Mouse (Mus musculus) left cerebral cortex, postnatal 4 days (tissue): Measurements from ENCODE around the gene Serinc3. TPM values are rescaled to one million over a fixed set of nuclear protein-coding genes. Genes with fewer than 3 reads are reported as not detected.
"Not testable (repeated sequence)": the region's sequence is repeated elsewhere in the genome, so short reads cannot be mapped to it uniquely, and the experiment has no call there.

ENCODE experiments used
- DNase-seq: peaks from one replicate; pipeline ENCODE4 v3.0.0-alpha.2; 2022
- intact Hi-C: fragments of 180-260 bp; cut with DNase I; formaldehyde crosslinking; loops from one replicate; pipeline ENCODE4 v1.15.1; 2025
- total RNA-seq, 2 experiments: library from RNA; stranded (reverse); gene quantifications; 2 replicates each; pipeline ENCODE4 v1.2.3; 2021

Serinc3 gene
- total RNA-seq = 100 to 1,000 TPM; 138 to 139 TPM

- peak; percentile 99 for DNase-seq
- intact Hi-C loops = loop anchor here (5.0 kb wide), 1 partner anchor 73 kb away; no protein-coding TSS in a partner anchor
Observed at GRCm38 (mm10) chr2:163644575-163645385, at the start of gene Serinc3. Gene Serinc3, minus strand, starts transcription at chr2:163645131.

DNA sequence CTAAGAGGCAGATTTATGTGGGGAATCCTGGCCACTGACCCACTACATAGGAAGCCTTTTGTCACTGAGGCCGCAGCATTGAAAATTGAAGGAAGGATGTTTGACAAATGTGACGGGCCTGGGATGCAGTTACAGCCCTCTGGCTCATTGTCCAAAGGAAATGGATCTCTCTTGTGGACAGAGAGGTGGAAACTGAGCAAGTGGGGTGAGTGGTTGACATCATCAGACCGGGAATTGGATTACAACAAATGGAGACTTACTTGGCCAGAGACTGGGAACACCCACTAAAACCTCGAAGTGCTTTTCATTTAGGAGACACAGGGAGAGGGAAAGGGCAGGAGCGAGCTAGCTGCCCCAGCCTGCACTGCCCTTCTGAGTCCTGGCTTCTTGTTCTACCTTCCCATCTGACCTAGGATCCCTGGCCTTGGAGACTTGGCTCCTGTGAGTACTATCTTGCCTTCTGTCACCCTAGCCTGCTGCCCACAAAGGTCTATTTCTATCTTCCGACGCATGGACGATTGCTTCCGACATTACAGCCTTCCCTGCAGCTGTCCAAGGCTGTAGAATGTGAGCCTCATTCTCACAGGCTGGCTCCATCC lies 48.9 kb upstream of the Serinc3 start:
- intact Hi-C loops = no loop called here
- no peak for DNase-seq

DNA sequence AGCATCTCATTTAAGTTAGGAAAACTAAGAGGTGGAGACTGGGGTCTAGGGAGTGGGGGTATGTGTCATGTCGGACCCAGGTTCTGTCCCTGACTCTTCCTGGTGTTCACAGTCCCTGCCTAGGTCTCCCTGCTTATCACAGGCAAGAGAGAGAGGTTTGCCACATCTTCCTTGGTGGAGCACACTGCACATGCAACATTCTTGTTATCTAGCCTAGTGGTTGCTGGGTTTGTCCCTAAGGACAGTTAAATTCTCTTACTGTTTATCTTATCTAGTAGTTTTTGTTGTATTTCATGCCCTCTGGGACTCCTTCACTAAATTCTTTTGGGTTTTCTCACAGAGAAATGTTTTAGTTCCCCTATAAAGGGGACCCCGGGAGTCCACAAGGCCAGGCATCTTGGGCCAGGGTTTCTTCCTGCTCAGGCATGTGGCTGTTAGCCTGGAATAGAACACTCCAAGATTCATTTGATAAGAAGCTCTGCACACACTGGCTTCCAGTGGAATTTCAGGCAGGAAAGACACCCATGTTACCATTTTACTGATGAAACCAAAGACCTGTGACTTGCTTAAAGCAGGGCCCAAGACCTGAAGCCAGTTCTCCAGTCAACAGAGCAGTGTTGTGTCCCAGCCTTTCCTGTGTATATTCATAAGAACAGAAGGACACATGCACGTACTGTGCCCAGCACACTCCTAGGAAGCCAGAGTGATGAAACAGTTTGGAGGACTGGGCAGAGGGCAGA lies 48.1 kb upstream of the Serinc3 start:
- intact Hi-C loops = no loop called here
- no peak for DNase-seq

DNA sequence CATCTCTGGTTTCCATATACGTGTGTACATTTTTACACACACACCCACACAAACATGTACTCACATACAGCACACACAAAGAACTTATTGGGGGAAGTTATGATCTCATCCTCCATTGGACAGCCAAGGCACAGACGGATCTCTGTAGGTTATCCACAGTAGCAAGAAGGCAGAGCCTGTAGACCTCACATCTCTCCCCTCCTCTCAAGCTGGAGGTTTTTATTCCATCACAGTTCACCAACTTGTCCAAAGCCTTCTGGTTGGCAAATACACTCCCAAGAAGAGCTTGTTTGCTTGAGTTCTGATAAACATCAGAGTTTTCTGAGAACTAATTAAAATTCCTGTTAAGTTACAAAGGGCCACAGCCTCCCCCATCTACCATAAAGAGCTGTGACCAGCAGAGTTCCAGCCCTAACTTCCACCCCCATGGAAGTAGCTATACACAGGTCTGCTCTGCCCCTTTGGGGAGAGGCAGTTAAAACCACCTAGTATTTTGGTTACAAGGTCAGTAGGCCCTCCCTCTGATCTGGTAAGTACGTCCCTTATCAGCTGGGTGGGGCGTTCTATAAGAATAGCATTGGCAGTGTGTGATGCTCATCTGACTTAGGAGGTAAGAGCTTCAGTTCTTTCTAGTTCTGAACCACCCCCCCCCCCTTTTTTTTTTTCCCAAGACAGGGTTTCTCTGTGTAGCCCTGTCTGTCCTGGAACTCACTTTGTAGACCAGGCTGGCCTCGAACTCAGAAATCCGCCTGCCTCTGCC lies 47.1 kb upstream of the Serinc3 start:
- no peak for DNase-seq
- intact Hi-C loops = no loop called here

DNA sequence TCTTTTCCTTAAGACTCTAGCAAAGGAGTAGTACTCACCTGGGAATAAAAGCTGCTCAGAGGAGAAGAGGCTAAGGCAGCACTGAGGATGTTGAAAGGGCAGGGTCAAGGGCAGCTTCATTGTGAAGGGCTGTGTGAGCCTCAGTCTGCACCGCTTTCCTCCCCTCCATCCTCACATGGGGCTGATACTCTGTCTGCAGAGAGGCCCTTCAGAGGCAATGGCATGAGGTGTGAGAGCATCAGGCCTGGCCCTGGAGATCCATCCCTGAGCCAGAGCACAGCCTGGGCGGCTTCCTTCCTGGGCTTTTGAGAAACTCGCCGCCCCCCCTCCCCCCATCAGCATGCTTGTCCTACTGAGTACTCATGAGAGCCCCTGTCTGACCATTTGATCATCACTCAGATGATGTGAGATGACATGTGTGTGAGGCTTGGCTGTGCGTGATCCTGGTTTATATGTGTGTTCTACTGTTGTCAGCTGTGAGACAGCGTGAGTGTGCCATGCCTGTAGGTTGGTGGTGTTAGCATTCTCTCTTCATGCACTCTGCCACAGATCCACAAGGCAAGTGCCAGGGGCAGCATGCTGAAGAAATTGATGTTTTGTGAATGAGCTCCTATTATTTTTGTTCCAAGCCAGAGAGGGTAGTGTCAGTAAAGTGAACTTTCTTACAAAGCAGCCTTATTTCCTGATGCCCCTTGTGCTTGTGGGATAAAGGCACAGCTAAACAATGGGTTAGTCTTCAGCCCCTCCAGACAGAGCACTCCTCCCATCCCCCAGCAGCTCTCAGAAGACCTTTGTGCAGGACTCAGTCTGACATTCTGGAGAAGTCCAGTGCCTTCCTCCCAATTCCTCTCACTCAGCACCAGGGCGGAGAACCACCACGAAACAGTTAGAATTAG lies 45.7 kb upstream of the Serinc3 start:
- intact Hi-C loops = no loop called here
- DNase-seq = no peak

DNA sequence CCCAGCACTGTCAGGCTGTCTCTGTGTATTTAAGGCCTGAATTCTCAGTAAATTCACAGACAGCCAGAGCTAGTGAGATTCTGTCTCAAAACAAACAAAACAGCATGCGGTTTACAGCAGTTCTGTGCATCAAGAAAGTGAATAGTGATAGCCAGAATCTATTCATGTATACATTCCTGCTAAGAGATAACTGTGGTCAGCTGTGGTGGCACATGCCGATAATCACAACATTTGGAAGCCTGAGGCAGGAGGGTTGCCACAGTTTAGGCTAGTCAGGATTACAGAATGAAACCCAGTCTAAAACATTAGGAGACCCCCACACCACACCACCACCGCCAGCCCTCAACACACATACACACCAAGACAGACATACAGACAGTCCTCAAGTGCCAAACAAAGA lies 44.8 kb upstream of the Serinc3 start:
- no peak for DNase-seq
- intact Hi-C loops = no loop called here

- intact Hi-C loops, DNase-seq: not testable (repeated sequence)
Observed at GRCm38 (mm10) chr2:163688377-163688776, 43.4 kb upstream of the Serinc3 start.

DNA sequence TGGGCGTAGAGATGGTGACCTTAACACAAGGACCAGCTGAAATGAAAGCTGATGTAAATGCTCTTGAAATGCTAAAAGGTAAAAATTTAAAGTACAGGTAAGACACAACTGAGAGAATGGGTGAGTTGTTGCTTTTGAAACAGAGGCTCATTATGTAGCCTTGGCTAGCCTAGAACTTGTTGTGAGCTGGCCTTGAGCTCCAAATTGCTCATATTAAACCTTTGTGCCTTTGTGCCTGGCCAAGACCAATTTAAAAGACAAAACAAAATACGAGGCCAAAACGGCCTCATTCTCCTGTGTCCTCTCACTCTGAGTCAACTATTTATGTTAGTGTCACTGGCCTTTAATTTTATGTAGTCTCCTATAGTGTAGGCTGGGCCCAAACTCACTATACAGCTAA lies 42.0 kb upstream of the Serinc3 start:
- no peak for DNase-seq
- intact Hi-C loops = no loop called here

DNA sequence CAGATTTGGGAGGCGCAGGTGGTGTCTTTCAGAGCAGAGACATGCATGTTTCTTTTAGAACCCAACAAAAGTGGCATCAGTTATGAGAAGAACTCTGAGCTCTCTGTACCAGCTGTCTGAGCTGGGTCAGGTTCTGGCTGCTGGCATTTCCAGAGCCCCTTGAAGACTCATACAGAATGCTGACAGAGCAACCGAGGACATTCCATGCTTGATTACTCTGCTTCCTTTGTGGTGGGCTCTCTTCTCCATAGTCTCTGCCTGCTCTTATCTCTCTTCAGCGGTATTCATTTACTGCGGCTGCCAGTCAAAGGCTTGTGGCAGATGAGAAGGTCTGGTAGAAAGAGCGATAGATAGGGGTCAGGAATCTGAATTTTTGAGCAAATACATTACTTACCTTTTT lies 41.3 kb upstream of the Serinc3 start:
- DNase-seq = no peak
- intact Hi-C loops = no loop called here

- intact Hi-C loops = no loop called here
- DNase-seq = no peak
Observed at GRCm38 (mm10) chr2:163685761-163686200, 40.9 kb upstream of the Serinc3 start.

DNA sequence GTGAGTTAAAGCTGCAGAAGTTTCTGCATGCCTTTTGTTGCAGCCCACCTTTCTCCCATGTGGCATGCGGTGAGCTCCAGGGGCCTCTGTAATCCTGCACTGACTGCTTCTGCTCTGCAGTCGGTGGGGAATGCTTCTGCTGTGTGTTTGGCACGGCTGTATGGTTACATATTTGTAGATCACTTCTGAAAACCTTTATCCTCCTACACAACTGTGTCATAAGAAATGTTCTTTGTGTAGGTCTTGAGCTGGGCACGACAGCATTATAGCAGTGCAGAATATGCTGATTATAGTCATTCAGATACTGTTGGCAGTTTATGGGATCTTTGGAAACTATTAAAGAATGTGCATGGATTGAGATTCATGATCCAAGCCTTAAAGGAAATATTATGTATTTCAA lies 40.4 kb upstream of the Serinc3 start:
- no peak for DNase-seq
- intact Hi-C loops = no loop called here

- intact Hi-C loops = no loop called here
- no peak for DNase-seq
Observed at GRCm38 (mm10) chr2:163682344-163682743, 37.4 kb upstream of the Serinc3 start.

- DNase-seq = no peak
- intact Hi-C loops = no loop called here
Observed at GRCm38 (mm10) chr2:163676745-163677144, 31.8 kb upstream of the Serinc3 start.

DNA sequence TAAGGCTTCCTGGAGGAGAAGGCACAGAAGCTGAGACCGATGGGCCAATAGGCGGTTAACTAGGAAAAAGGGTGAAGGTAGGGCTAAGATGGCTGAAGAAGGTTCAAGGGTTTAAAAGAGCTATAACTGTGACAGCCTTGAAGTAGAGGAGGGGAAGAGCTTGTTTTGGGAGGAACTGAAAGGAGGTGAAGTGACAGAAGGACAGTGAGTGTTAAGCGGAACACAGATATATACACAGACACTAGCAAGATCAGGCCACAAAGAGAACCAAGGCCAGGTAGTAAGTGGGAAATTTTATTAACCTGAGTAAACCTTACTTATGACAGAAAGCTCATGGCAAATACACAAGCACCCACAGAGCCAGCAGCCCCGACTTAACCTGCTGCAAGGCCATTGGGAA lies 31.4 kb upstream of the Serinc3 start:
- DNase-seq = no peak
- intact Hi-C loops = no loop called here

- DNase-seq = no peak
- intact Hi-C loops = no loop called here
Observed at GRCm38 (mm10) chr2:163675662-163676061, 30.7 kb upstream of the Serinc3 start.

DNA sequence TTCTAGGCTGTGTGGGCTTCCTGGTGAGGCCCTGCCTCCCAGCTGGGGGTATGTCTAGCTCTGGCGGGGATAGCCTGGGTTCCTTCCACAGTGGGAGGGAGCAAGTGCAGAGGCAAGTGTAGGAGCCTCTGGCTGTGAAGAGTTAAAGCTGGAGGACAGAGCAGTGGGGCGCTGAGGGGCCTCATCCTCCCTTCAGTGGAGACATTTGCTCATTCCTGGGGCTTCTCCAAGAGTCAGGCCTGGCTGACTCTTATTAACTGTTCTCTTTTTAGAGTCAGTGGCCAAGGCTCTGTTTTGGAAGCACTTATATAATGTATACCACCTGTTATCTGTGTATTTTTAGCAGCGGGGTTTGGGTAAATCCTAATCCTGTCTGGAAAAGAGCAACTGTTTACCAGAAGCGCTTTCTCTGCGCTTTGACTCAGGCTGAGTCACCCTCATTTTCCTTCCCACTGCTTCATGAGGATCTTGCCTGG lies 30.3 kb upstream of the Serinc3 start:
- no peak for DNase-seq
- intact Hi-C loops = no loop called here

- intact Hi-C loops = no loop called here
- DNase-seq = no peak
Observed at GRCm38 (mm10) chr2:163674397-163674796, 29.5 kb upstream of the Serinc3 start.

GRCm38 (mm10) chr2:163670872-163671594 lies 26.1 kb upstream of the Serinc3 start:
- intact Hi-C loops = no loop called here
- no peak for DNase-seq

DNA sequence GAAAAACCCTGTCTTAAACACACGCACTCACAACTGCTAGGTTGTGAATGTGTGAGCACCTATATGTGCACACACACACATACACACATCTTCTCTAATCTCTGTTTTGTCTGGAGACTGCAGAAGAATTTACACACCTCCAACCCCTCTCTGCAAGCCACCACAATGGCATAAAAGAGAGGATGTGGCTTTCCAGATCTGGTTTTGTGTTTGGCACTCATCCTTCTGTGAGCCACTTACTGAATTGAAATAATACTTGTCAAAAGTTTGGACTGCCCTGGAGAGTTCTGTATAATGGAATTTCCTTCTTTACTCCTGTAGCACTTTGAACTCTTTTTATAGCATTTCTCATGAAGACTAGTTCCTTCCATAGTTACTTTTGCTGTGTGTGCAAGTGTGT lies 22.1 kb upstream of the Serinc3 start:
- no peak for DNase-seq
- intact Hi-C loops = no loop called here
